Mouse (Mus musculus): ENCODE data around the gene Ugt1a9.
"Not testable (repeated sequence)": the region's sequence is repeated elsewhere in the genome, so short reads cannot be mapped to it uniquely, and the experiment has no call there.

The Ugt1a9 gene

DNA sequence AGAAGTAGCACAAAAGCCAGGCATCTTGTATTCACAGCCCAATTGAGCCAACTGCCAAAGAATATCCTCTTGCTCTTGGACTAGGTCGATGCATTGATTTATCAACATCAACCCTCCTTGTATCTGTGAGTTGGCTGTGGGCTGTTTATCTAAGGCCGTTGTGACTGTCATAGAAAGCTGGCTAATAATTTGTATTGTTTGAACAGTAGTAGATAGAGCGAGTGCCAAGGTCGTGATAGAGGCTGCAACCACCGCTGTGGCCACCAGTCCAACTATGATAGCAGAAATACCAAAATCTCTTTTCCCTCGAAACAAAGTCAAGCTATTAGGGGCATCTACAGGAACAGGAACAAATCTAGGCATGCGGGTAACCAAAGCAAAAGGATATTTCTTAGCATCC lies 101.6 kb downstream of the Ugt1a9 start:
- not testable (repeated sequence) for DNase-seq (ENCODE audit: low read depth, low spot score)

DNA sequence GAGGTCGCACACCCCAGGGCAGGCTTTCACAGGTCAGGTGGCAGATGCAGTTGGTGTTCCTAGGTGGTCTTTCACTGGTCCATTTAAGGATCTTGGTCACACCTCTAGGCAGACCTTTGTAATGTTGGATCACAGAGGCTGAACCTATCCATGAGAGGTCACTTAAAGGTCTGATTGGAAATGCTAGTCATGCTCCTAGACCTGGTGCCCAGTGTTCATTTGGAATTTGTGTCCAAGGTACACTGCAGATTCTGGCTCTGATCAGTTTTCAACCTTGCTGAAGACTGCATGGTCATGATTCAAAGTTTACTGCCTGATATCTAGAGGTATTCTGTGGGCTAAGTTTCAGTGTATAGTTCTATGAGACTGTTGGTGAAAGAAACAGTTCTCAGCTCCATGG lies 109.1 kb downstream of the Ugt1a9 start:
- DNase-seq (ENCODE audit: low read depth, low spot score) = no peak

DNA sequence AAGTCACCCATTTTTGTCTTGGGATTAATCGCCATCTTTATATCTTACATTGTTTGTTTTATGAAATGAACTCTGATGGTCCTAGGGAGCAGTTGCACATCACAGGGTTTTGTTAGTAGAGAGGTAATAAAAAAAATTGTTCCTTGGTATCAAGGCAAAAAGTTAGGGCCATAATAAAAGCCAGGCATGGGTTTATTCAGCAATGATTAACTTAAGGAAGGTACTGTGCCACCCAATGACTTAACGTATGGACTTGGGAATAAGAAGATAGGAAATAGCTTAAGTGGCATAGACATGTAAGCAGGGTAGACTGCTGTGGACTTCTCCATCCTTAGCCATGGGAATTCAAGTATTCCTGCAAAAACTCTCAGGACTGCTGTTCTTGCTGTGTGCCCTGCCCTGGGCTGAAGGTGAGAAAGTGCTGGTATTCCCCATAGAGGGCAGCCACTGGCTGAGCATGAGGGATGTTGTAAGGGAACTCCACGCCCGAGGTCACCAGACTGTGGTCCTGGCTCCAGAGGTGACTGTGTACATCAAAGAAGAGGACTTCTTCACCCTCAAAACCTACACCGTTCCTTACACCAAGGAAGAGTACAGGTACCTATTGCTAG lies 115.8 kb downstream of the Ugt1a9 start:
- no peak for DNase-seq (ENCODE audit: low read depth, low spot score)

DNA sequence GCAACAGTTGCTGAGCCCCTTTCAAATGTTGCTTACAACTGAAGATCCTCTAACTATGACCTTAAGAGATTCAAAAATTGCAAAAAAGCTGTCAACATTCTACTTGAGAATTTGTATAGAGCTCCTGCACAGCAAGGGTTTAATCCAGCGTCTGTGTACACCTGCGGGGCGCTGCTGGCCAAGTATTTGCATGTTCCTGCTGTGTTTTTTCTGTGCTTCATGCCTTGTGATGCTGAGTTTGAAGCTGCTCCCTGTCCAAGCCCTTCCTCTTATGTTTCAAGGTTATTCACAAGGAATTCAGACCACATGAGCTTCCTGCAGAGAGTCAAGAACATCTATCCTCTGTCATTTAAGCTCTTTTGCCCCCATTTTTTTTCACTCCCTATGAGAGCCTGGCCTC lies 121.5 kb downstream of the Ugt1a9 start:
- no peak for DNase-seq (ENCODE audit: low read depth, low spot score)

DNA sequence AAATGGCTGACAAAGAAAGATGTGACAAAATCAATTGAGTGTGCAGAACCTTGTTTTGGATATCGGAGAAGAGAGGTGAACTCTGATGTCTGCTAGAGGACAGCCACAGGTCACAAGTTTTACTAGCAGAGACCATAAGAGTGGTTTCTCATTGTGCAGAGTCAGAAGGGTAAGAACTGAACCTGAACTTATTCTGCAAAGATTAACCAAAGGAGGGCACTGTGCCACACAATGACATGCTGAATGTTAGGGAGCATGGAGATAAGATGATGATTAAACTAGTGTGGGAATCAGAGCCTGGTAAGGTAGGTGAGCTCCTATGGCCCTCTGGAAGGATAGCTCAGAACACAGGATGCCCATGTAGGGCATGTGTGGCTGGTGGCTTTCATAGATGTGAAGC lies 125.1 kb downstream of the Ugt1a9 start:
- no peak for DNase-seq (ENCODE audit: low read depth, low spot score)

DNA sequence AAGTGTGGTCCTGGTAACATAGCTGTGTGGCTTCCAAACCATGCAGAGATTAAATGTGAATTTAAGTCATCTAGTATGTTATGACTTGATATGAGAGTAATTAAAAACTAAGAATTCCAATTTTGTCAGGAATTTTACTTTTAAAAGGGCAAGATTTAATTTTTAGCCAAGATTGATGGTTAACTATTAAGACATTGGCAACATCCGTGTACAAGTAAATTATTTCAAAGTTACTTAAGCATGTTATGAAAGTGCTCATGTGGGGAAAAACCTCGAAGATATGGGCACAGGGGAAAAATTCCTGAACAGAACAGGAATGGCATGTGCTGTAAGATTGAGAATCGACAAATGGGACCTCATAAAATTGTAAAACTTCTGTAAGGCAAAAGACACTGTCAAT lies 126.8 kb downstream of the Ugt1a9 start:
- no peak for DNase-seq (ENCODE audit: low read depth, low spot score)

DNA sequence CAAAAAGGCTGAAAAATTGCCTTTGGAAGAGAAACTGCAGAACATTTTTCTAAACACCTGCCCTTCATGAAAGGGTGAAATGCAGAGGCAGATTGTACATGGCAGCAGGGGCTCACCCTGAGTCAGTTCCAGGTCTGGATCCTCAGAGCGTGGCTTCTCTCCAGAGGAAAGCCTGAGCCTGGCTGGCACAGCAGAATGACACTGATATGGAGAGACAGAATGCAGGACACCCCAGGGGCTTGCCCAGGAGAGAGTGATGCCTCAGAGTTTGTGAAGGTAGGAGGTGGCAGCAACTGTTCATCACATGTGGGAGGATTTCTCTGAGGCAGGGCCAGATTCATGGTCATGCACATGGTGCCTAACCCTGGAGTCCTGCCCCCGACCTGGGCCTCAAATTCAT lies 129.4 kb downstream of the Ugt1a9 start:
- DNase-seq (ENCODE audit: low read depth, low spot score) = no peak

DNA sequence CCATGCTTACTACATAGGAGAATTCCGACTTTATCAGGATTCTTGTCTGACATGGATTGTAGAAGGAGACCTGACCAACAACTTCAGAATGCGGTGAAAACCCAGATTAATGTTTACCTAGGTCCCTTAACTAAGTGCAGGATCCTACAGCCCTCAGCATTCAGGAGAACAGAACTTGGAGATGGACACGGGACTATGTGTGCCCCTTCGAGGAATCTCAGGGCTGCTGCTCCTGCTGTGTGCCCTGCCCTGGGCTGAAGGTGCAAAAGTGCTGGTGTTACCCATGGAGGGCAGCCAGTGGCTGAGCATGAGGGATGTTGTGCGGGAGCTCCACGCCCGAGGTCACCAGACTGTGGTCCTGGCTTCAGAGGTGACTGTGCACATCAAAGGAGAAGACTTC lies 129.9 kb downstream of the Ugt1a9 start, which contains the start of gene Ugt1a2:
TSS of gene Ugt1a2 (plus strand) at position 146 of the 400 bp plus-strand sequence.
- DNase-seq (ENCODE audit: low read depth, low spot score) = no peak

DNA sequence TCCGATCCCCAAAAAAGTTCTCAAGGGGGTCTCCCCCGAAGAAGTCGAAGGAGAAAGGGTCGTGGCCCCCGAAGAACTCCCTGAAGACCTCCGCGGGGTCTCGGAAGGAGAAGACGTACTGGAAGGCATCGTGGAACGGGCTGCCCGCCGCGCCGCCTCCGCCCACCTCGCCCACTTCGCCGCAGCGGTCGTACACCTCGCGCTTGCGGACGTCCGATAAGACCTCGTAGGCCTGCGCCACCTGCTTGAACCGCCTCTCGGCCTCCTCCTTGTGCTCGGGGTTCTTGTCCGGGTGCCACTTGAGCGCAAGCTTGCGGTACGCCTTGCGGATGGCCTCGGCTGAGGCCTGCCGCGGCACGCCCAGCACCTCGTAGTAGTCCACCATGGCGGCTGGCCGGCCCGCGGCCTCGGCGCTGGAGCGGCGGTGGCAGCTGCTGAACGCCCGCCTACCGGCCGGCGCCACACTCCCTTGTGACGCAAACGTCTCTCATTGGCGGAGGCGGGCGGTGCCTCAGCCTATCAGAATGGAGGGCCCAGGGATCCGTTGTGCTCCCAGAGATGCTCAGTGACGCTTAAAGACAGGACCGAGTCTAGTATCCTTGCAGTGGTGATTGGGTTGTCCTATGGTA lies 134.8 kb downstream of the Ugt1a9 start, which contains the start of gene Dnajb3:
TSS of gene Dnajb3 (minus strand) at position 489 of the 629 bp plus-strand sequence.
- no peak for DNase-seq (ENCODE audit: low read depth, low spot score)

DNA sequence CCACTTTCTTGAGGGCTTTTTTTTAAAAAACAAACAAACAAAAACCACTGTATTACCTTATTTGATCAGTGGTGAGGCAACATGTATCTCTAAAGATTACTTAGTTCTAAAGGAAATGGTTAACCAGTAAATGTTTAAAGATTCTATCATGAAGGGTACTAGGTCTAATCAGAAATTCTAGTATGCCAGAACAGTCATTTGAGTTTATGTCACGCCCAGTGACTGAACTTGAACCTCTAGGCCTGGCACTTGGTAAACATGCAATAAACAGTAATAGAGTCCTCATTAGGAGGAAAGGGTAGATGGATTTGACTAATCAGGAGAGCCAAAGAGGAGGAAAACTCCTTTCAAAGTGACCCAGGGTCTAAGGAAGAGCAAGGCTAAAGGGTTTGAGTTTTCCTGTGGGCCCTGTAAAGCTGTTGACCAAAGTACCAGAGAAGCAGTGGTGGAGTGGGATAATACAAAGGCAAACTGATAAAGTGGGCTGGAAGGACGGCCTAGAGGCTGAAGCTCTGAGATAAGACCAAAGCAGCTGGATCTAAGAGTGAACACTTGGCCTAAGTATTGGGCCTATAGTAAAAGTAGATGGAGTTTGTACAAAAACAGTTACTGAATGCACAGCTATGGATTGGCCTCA lies 136.4 kb downstream of the Ugt1a9 start:
- DNase-seq (ENCODE audit: low read depth, low spot score) = no peak

DNA sequence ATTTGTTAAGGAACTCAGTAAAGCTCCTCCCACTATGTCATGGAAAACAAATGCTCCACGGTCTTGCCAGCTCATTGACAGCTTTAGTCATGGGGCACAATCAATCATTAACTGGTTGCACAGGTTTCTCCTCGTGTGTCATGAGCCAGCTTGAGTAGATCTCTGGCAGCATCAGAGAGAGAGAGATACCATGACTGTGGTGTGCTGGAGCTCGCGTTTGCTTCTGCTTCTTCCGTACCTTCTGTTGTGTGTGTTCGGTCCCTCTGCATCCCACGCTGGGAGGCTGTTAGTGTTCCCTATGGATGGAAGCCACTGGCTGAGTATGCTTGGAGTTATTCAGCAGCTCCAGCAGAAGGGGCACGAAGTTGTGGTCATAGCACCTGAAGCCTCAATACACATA lies 141.2 kb downstream of the Ugt1a9 start, which contains the start of gene Ugt1a1:
TSS of gene Ugt1a1 (plus strand) at position 148 of the 400 bp plus-strand sequence.
- no peak for DNase-seq (ENCODE audit: low read depth, low spot score)

DNA sequence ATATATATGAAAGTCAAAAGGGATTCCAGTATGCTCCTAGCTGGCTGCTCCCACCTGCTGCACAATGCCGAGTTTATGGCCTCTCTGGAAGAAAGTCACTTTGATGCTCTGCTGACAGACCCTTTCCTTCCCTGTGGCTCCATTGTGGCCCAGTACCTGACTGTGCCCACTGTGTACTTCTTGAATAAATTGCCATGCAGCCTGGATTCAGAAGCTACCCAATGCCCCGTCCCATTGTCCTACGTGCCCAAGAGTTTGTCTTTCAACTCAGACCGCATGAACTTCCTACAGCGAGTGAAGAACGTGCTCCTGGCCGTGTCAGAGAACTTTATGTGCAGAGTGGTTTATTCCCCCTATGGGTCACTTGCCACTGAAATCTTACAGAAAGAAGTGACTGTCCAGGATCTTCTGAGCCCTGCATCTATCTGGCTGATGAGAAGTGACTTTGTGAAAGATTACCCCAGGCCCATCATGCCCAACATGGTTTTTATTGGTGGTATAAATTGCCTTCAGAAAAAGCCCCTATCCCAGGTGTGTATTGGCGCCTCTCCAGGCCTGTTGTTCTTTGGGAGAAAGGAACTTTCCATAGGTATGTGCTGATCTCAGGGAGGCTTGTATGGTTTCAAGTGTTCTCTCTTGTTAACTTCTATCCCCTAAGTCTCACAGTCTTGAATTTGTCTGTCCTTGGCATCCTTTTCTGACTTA lies 141.9 kb downstream of the Ugt1a9 start:
- DNase-seq (ENCODE audit: low read depth, low spot score) = no peak

DNA sequence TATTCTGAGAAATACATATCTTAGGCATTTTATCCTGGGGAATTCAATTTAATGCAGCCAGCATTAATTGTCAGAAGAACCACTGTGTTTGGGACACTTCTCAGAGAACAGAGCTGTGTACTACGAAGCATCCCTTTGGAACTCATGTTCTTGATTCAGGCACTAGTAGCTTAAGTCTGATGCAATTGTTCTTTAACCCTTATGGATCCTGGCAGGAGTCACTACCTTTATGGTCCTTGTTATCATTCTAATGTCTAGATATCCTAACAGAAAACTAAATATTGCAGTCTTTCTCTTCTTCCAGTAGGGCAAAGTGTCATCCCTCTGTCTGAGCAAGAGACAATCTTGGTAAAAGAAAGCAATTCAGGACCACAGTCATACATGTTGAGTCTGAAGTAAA lies 142.5 kb downstream of the Ugt1a9 start:
- DNase-seq (ENCODE audit: low read depth, low spot score) = no peak

DNA sequence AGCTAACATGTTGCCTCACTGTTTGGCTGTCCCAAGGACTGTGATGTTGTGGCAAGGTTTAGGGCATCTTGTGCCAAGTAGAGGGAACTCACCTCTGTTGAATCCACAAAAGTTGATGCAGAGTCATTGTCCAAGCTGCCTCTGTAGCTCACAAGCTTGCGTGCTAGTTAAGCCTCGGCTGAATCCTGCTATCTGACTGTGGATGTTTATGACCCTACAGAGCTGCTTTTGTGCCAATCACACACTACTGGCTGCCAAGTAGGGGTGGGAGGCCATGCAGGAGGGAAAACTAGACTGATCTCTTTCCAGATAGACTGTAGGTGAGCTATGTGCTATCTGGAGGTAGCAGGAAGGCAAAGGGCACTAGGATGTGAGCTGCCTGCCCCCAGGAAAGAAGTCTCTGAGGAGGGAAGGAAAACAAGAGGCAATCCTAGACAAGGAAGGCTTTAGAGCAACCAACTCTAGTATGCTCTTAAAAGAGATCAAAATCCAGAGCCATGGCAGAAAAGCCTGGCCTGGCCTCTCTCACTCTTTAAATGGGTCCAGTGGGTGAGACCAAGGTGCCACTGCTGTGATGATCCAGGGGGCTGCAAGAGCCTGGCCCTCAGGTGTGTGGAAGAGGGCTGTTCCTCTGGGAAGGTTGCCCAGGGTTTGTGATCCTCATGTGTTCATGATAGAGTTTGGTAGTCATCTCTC lies 143.3 kb downstream of the Ugt1a9 start:
- DNase-seq (ENCODE audit: low read depth, low spot score) = no peak

DNA sequence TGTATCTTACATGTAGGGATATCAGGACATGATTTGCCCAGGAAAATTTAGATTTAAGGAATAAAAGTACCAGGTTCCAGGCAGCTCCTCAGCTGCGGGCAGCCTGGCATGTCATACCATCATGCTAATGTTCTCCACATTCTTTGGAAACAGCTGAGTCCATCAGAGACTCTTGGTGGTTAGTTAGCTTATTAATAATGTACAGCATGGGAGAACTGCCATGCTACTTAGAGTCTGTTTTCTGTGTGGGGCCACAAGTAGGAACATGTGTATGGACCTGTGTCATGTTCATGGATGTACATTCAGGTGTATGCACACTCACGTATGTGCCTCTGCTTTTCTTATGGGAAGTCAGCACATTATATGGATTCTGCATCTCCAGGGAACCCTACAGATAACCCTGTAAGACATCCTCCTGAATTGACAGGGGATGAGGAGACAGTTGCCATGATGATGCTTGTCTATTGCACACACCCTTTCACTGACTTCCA lies 143.9 kb downstream of the Ugt1a9 start:
- no peak for DNase-seq (ENCODE audit: low read depth, low spot score)

DNA sequence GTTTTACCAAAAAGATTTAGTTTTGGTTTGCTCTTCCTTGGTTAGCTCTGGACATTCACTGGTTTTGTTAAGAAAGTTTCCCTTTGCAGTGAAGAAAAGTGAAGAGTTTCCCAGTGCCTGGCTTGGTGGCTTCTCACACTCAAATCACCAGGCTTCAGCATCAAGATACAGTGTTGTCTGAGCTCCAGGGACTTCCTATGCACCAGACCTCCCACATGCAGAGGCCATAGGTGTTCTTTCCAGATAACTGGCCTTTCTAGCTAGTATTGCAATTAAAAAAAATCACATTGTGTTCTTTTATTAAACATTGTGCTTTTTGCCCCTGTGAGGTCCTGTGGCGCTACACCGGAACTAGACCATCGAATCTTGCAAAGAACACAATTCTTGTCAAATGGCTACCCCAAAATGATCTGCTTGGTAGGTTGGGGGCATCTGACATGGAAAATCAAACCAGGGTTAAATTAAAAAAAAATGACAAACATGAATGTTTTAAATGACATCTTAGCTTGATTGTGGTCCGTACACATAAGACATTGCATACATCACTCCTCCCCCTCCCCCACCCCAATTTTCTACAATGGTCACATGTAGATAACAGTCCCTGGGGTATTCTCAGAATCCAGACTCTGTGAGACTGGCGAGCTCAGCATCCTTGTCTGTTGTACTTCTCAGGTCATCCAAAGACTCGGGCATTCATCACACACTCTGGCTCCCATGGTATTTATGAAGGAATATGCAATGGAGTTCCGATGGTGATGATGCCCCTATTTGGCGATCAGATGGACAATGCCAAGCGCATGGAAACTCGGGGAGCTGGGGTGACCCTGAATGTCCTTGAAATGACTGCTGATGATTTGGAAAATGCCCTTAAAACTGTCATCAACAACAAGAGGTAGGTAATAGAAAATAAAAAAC lies 145.1 kb downstream of the Ugt1a9 start:
- DNase-seq (ENCODE audit: low read depth, low spot score) = no peak

DNA sequence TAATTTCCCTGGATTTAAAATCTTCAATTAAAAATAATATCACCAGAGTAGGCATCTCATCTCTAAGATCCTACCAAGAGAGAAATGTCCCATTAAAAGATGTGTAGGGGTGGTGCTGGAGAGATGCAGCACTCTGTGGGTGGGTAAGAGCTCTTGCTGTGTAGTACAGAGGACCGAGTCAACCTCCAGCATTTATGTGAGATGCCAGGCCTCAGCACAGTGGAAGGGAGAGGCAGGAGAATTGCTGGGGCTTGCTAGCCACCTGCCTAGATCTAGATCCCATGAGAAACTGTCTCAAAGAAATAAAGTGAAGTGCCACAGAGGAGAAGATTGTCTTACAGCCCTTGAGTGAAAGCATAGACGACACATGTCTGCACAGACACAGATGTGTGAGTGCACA lies 146.0 kb downstream of the Ugt1a9 start:
- DNase-seq (ENCODE audit: low read depth, low spot score) = no peak

DNA sequence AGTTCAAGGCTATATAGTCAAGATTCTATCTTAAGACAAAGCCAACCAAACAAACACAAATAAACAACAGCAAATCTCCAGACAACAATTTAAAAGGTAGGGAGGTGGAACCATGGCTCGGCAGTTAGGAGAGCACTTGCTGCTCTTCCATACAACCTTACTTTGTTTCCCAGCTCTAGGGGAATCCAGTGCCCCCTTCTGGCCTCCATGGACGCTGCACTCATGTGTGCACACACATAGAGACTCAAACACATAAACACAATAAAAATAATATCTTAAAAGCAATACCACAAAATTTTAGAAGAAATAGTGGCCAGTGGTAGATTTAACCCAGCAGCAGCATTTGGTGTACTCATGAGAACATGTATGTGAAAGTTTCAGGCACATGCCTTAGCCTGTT lies 146.5 kb downstream of the Ugt1a9 start:
- DNase-seq (ENCODE audit: low read depth, low spot score) = no peak

DNA sequence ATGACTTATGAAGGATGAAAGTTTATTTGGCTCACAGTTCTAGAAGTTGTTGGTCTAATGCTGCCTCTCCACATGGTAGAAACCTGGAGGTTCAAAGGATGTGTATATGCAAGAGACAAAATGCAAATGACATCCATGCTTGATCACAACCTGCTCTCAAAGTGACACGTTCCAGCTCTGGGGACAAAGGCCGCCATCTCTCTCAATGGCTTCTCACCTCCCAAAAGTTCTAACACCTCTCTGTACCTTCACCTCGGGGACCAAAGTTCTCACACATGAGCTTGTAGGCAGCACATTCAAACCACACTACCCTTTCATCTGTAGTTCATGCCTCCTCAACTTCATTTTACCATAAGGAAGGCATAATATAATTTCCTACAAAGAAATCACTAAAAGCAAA lies 147.0 kb downstream of the Ugt1a9 start:
- no peak for DNase-seq (ENCODE audit: low read depth, low spot score)

DNA sequence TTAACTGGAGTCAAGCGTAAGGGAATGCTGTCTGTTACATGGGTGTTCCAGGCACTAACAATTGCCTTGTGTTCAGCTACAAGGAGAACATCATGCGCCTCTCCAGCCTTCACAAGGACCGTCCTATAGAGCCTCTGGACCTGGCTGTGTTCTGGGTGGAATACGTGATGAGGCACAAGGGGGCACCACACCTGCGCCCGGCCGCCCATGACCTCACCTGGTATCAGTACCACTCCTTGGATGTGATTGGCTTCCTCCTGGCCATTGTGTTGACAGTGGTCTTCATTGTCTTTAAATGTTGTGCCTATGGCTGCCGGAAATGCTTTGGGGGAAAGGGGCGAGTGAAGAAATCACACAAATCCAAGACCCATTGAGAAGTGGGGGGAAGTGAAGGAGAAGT lies 147.5 kb downstream of the Ugt1a9 start:
- no peak for DNase-seq (ENCODE audit: low read depth, low spot score)

DNA sequence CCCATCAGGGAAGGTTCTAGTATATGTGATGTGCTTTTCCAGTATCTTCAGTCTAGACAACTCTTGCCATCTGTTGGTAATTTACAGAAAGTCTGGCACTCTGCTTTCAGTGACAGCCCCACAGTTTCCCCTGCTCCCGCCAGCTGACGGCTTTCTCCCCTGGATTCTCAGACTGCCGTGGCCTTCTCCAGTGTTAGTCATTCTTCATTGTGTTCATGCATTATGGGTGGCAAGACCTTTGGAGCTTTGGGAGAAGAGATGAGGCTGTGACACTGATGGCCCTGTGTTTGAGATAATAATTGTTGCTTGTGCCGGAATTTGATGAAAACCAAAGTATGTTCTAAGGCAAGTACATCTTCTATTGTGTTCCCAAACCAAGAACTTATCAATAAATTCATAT lies 148.0 kb downstream of the Ugt1a9 start:
- no peak for DNase-seq (ENCODE audit: low read depth, low spot score)

Measured in retina, adult 2 months (tissue).